ENCODE assay signal across 11 mouse cellular contexts in genomic region chrX:109734961-109735537, GRCm38 (mm10).
DNase-seq lines count a peak whose midpoint lies in the region; ATAC-seq and TF ChIP-seq lines count a peak whose summit lies in the region.
"Had no signal": no experiment of that assay in that cellular context is flagged by ENCODE, and none has a peak within 500 bp of the region (broad histone marks: within the 10 kb centered on the region; RNA-seq: fewer than 3 reads in every experiment).

No protein-coding gene starts in this region.

- no peak for ATAC-seq in heart, embryonic 12.5 days (ENCODE audit: insufficient number of reproducible peaks, low FRiP score)

- TF ChIP-seq CTCF in layer of hippocampus, adult 2 months (conservative IDR thresholded peaks at IDR 0.05), result peak; percentile 75

- H3K9ac ChIP-seq in heart, embryonic 12.5 days, result no peak overlapping the region
- H3K9ac ChIP-seq: hindbrain, embryonic 13.5 days; neural tube, embryonic 15.5 days had no signal

- H3K27ac ChIP-seq in layer of hippocampus, adult 2 months, result no peak overlapping the region
- H3K27ac ChIP-seq in heart, embryonic 12.5 days (ENCODE audit: poor library complexity, severe bottlenecking), result no peak overlapping the region
- H3K27ac ChIP-seq: hindbrain, embryonic 13.5 days; neural tube, embryonic 15.5 days had no signal

- H3K4me3 ChIP-seq in layer of hippocampus, adult 2 months, result no peak overlapping the region
- no peak overlapping the region for H3K4me3 ChIP-seq in heart, embryonic 12.5 days
- H3K4me3 ChIP-seq: hindbrain, embryonic 13.5 days; neural tube, embryonic 15.5 days had no signal

- H3K27me3 ChIP-seq in heart, embryonic 12.5 days (replicated peaks), result no peaks in the 10 kb centered on the region
- H3K27me3 ChIP-seq: hindbrain, embryonic 13.5 days; neural tube, embryonic 15.5 days had no signal

- H3K4me2 ChIP-seq in heart, embryonic 12.5 days, result no peak overlapping the region
- H3K4me2 ChIP-seq: hindbrain, embryonic 13.5 days; neural tube, embryonic 15.5 days had no signal

- 51% methylated on average over 4 of the region's 4 CpGs for WGBS in heart, embryonic 12.5 days

- no peaks in the 10 kb centered on the region for H3K4me1 ChIP-seq in heart, embryonic 12.5 days (replicated peaks)
- H3K4me1 ChIP-seq: hindbrain, embryonic 13.5 days; neural tube, embryonic 15.5 days had no signal

- H3K36me3 ChIP-seq in heart, embryonic 12.5 days, result no peaks in the 10 kb centered on the region
- H3K36me3 ChIP-seq: hindbrain, embryonic 13.5 days; neural tube, embryonic 15.5 days had no signal

- no peaks in the 10 kb centered on the region for H3K9me3 ChIP-seq in heart, embryonic 12.5 days (replicated peaks)
- H3K9me3 ChIP-seq: hindbrain, embryonic 13.5 days; neural tube, embryonic 15.5 days had no signal

- DNase-seq in adrenal gland, postnatal 10 days, result peak; percentile 1
- no peak for DNase-seq in adrenal gland, adult 2 months
- peak; percentile 18 to 34 for DNase-seq in layer of hippocampus, adult 2 months (ENCODE audit: low spot score in 2 of 2)
- DNase-seq in layer of hippocampus, adult 8-10 months (ENCODE audit: low spot score in 2 of 2), result no peak
- peak; percentile 46 for DNase-seq in MEL-GATA-1-ER (ENCODE audit: extremely low read depth, low read depth)
- DNase-seq in hindlimb bud, embryonic 11.5 days (ENCODE audit: extremely low spot score, low read depth, low spot score), result peak; percentile 1
- no peak for DNase-seq in thymus, postnatal 10 days (ENCODE audit: low spot score in 2 of 2)
- DNase-seq: adrenal gland, adult 8-10 months had no signal

Comparison
In these comparisons a context has a peak if more than half of its experiments do, and no peak if none do; other contexts are left out.
1. DNase-seq: peak in adrenal gland, postnatal 10 days (single experiment), layer of hippocampus, adult 2 months (2 of 2), MEL-GATA-1-ER (single experiment) and hindlimb bud, embryonic 11.5 days (single experiment); none in adrenal gland, adult 2 months (single experiment), layer of hippocampus, adult 8-10 months (0 of 2) and thymus, postnatal 10 days (0 of 2).